Mouse (Mus musculus) heart, adult 9 months (tissue): Measurements from ENCODE around the gene Taf3.

Experiments used
- DNase-seq, 2 experiments: peaks; one replicate each; pipeline ENCODE4 v3.0.0; 2022; ENCODE audit warnings: low spot score in 2 of 2

Taf3 gene

GRCm38 (mm10) chr2:9876621-9877325 lies 171.6 kb downstream of the Taf3 start:
- DNase-seq: no peak

- DNase-seq: no peak
These were observed 172.6 kb downstream of the Taf3 start for GRCm38 (mm10) chr2:9875676-9876357.

GRCm38 (mm10) chr2:9875220-9875619 lies 173.2 kb downstream of the Taf3 start:
- DNase-seq: no peak

- no peak for DNase-seq
These were observed 173.8 kb downstream of the Taf3 start for GRCm38 (mm10) chr2:9874467-9875219.

DNA sequence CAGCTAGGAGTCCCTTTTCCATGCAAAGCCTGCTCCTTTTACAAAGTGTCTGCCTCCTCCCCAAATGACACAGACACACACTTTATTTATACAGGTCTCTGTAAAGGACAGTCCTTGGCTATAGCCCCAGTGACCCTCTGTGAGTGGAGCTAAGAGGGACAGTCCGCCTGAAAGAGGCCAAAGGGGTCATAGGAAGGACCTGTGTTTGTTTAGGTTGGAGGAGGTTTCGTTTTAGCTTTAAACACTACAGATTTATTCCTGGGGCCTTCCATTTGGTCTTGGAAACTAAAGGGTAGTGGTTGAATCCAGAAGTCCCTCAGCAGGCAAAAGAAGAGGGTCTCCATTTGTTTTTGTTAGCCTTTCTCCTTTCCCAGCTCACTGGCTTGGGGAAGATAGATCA lies 174.6 kb downstream of the Taf3 start:
- DNase-seq: no peak

GRCm38 (mm10) chr2:9872682-9873081 lies 175.7 kb downstream of the Taf3 start:
- DNase-seq: no peak

DNA sequence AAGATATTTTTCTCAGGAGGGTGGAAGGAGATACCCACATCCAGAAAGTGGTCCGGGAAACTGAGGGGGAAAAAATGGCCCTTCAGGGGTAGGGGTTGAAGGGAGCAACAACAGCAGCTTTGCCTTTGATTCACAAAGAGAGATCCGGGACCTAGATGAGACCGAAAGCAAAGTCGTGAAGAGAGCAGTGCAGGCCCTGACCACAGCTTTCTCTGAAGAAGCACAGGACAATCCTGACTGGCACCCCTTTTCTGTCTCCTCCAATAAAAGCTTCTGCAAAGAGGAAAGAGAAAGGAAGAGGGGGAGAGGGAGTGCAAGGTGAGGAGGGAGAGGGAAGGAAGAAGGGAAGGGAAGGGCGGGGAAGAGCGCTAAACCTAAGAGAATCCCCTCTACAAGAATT lies 176.6 kb downstream of the Taf3 start:
- DNase-seq: no peak

DNA sequence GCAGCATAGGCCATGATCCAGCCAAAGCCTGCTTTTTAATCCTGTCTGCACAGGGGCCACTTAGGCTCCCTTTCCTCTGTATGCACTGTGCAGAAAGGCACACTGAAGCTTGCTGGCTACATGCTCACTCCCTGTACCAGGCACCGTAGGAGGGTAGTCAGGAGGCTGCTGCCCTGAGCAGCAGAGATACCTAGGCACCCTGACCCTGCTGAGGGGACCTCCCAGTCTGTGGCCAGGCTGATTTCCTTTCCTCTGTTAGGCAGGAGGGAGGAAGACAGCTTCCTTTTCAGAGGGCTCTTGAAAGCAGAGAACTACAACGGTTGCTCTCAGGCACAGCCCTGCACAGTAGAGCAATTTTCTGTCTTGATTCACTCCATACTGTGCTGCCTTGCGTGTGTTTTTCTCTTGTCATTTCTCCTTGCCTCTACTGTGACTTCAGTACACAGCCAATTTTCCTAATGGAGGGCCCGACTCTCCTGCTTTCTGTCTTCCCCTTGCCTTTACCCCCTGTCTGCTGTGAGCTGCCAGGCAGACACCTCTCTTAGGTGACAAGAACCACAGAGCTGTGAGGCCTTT lies 177.2 kb downstream of the Taf3 start:
- no peak for DNase-seq

- no peak for DNase-seq
These were observed 181.1 kb downstream of the Taf3 start for GRCm38 (mm10) chr2:9867092-9867825.
